Mouse (Mus musculus): ENCODE measurements at regions not wholly inside any gene's neighbourhood (a gene's known extent, or its start where the extent isn't known, plus 50 kb on each side); places are given as distances from the start of the nearest gene placed in this dataset.
A peak's percentile ranks its signal among the peaks of the same experiment; 100 is the strongest.

- peak; percentile 1 for DNase-seq (ENCODE audit: extremely low spot score, low read depth, low spot score)
Measured at GRCm38 (mm10) chr3:134605356-134605771, 223.4 kb upstream of the Tacr3 start.

GRCm38 (mm10) chr3:134610244-134610643, 218.6 kb upstream of the Tacr3 start:
- no peak for DNase-seq (ENCODE audit: extremely low spot score, low read depth, low spot score)

- DNase-seq (ENCODE audit: extremely low spot score, low read depth, low spot score) = no peak
Measured at GRCm38 (mm10) chr3:134611516-134612297, 217.1 kb upstream of the Tacr3 start.

- DNase-seq (ENCODE audit: extremely low spot score, low read depth, low spot score) = no peak
Measured at GRCm38 (mm10) chr3:134612298-134612616, 216.6 kb upstream of the Tacr3 start.

- DNase-seq (ENCODE audit: extremely low spot score, low read depth, low spot score) = peak; percentile 73
Measured at GRCm38 (mm10) chr3:134629166-134630134, 199.4 kb upstream of the Tacr3 start.

GRCm38 (mm10) chr3:134630135-134630516, 198.7 kb upstream of the Tacr3 start:
- DNase-seq (ENCODE audit: extremely low spot score, low read depth, low spot score) = no peak

GRCm38 (mm10) chr3:134648727-134649445, 179.9 kb upstream of the Tacr3 start:
- DNase-seq (ENCODE audit: extremely low spot score, low read depth, low spot score) = peak; percentile 52

- DNase-seq (ENCODE audit: extremely low spot score, low read depth, low spot score) = no peak
Measured at GRCm38 (mm10) chr3:134654051-134654450, 174.8 kb upstream of the Tacr3 start.

GRCm38 (mm10) chr3:134694893-134695292, 133.9 kb upstream of the Tacr3 start:
- DNase-seq (ENCODE audit: extremely low spot score, low read depth, low spot score) = no peak

- DNase-seq (ENCODE audit: extremely low spot score, low read depth, low spot score) = no peak
Measured at GRCm38 (mm10) chr3:134718620-134719019, 110.2 kb upstream of the Tacr3 start.

- no peak for DNase-seq (ENCODE audit: extremely low spot score, low read depth, low spot score)
Measured at GRCm38 (mm10) chr3:134735684-134736083, 93.1 kb upstream of the Tacr3 start.

GRCm38 (mm10) chr3:134761108-134761507, 67.7 kb upstream of the Tacr3 start:
- no peak for DNase-seq (ENCODE audit: extremely low spot score, low read depth, low spot score)

GRCm38 (mm10) chr3:134763264-134763936, 65.4 kb upstream of the Tacr3 start:
- no peak for DNase-seq (ENCODE audit: extremely low spot score, low read depth, low spot score)
